Mouse (Mus musculus) embryonic facial prominence, embryonic 14.5 days (tissue): ENCODE results near the gene Med13. TPM values are rescaled to one million over a fixed set of nuclear protein-coding genes. Genes with fewer than 3 reads are reported as not detected.
A peak's percentile ranks its signal among the peaks of the same experiment; 100 is the strongest.

Source experiments
- ATAC-seq: fragments of 200-750 bp; cut with Nextera tagmentation; 2 replicates; pipeline ENCODE4 v1.8.0; 2017; ENCODE audit warnings: low read depth, moderate number of reproducible peaks, moderate TSS enrichment
- DNase-seq: peaks from one replicate; pipeline ENCODE4 v3.0.0-alpha.2; 2015; ENCODE audit warnings: low spot score
- H3K27ac ChIP-seq: fragments of 300-500 bp; sonication (generic); replicated peaks from 2 replicates; pipeline ENCODE4 v1.5.1; 2014; ENCODE audit warnings: low read depth, mild to moderate bottlenecking, low read length, moderate library complexity
- H3K27me3 ChIP-seq: fragments of 300-500 bp; sonication (generic); replicated peaks from 2 replicates; pipeline ENCODE4 v1.6.1; 2014; ENCODE audit warnings: low read length; ENCODE audit not compliant: control insufficient read depth, insufficient read depth
- H3K36me3 ChIP-seq: fragments of 300-500 bp; sonication (generic); 2 replicates; pipeline ENCODE4 v1.6.1; 2014; ENCODE audit warnings: low read length, mixed read lengths; ENCODE audit not compliant: control insufficient read depth, insufficient read depth
- H3K4me1 ChIP-seq: fragments of 300-500 bp; sonication (generic); 2 replicates; pipeline ENCODE4 v1.6.1; 2014; ENCODE audit warnings: antibody characterized with exemption, low read length; ENCODE audit not compliant: control insufficient read depth, insufficient read depth
- H3K4me2 ChIP-seq: fragments of 300-500 bp; sonication (generic); 2 replicates; pipeline ENCODE4 v1.6.1; 2014; ENCODE audit warnings: low read depth, mild to moderate bottlenecking, low read length, moderate library complexity, mixed read lengths
- H3K4me3 ChIP-seq: fragments of 300-500 bp; sonication (generic); 2 replicates; pipeline ENCODE4 v1.5.1; 2014; ENCODE audit warnings: low read depth, mild to moderate bottlenecking, low read length
- H3K9ac ChIP-seq: fragments of 300-500 bp; sonication (generic); 2 replicates; pipeline ENCODE4 v1.6.1; 2014; ENCODE audit warnings: low read depth, mild to moderate bottlenecking, low read length, moderate library complexity, mixed read lengths
- H3K9me3 ChIP-seq: fragments of 300-500 bp; sonication (generic); 2 replicates; pipeline ENCODE4 v1.6.1; 2016; ENCODE audit warnings: low read length; ENCODE audit not compliant: control insufficient read depth
- WGBS: fragments of 180-500 bp; shearing (Covaris S2); extraction: QIAGEN DNeasy Blood & Tissue Kit; methylation state at CpG from one replicate; pipeline ENCODE4 v1.1.7; 2014; 5-methylcytosine and 5-hydroxymethylcytosine counted together
- polyA plus RNA-seq: library from polyadenylated mRNA; unstranded; fragments of >200 nt; fragmentation: Nextera tagmentation; extraction: Ambion mirVana; gene quantifications from 2 replicates; pipeline ENCODE4 v1.2.1, GENCODE M21; 2014

The Med13 gene
- polyA plus RNA-seq, 1 experiment from 2014 or later: 14.1 TPM

DNA sequence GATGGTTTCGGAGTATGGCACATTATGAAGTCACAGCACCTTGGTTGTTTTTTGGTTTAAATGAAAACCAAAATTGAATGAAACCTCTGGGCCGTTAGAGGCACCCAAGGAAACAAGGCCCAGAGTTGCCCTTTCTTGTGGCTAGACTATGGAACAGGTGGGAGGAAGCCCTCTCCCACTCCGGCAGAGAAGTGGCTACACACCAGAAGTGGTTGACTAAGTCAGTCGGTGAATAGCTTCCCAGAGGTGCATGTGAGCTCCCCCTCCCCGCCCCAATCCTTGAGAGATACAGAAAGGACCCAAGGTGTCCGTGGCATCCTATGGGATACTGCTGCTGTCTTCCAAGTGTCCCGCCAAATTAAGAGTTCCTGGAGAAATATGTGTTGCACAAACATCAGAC lies 13.9 kb upstream of the Med13 start:
- DNase-seq: no peak
- no peaks in the 10 kb centered on the region for H3K27me3 ChIP-seq
- H3K4me3 ChIP-seq: no peak overlapping the region
- H3K4me1 ChIP-seq: no peaks in the 10 kb centered on the region
- WGBS: 69% methylated on average over 7 of the region's 7 CpGs
- ATAC-seq: no peak
- H3K4me2 ChIP-seq: no peak overlapping the region
- H3K27ac ChIP-seq: no peak overlapping the region
- H3K9ac ChIP-seq: no peak overlapping the region
- H3K36me3 ChIP-seq: no peaks in the 10 kb centered on the region
- H3K9me3 ChIP-seq: no peaks in the 10 kb centered on the region

DNA sequence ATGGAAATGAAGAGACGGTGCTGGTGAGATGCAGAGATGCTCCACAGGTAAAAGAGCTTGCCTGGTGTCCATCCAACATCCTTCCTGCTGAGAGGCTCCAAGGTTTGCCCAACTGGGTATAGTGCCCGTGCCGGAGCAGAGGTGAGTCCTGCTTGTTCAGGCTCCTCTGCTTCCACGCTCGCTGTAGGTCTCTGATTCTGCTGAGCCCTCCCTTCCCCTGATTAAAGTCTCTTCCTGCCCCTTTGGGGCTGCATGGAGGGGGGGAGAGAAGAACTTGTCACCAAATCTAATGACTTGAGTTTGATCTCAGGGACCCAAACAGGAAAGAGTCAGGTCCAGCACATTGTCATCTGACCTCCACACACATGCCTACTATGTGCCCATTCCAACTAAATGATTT lies 12.5 kb upstream of the Med13 start:
- H3K9ac ChIP-seq: no peak overlapping the region
- no peak overlapping the region for H3K4me3 ChIP-seq
- no peak overlapping the region for H3K4me2 ChIP-seq
- H3K27ac ChIP-seq: no peak overlapping the region
- no peaks in the 10 kb centered on the region for H3K4me1 ChIP-seq
- DNase-seq (no peak), ATAC-seq (no peak)
- no peaks in the 10 kb centered on the region for H3K9me3 ChIP-seq
- 82% methylated on average over 5 of the region's 5 CpGs for WGBS
- no peaks in the 10 kb centered on the region for H3K27me3 ChIP-seq
- no peaks in the 10 kb centered on the region for H3K36me3 ChIP-seq

DNA sequence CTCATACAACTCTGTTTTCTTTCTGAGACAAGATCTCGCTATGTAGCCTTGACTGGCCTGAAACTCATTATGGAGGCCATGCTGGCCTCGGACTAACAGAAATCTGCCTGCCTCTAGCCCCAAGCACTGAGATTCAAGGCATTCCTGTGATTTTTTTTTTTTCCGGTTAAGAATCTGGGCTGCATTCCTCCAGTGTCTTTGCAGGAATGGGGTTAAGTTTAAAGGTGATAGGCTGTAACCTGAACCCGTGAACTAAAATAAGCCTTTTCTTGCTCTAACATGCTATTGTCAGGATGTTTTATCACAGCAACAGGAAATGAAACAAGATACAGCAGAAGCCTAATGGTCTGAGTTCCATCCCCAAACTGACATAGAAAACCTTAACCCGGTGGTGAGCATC lies 11.6 kb upstream of the Med13 start:
- DNase-seq: no peak
- Histone ChIP-seq H3K27me3 (no peaks in the 10 kb centered on the region), H3K9ac (no peak overlapping the region), H3K4me1 (no peaks in the 10 kb centered on the region), H3K4me2 (no peak overlapping the region), H3K27ac (no peak overlapping the region), H3K9me3 (no peaks in the 10 kb centered on the region), H3K36me3 (no peaks in the 10 kb centered on the region), H3K4me3 (no peak overlapping the region)
- ATAC-seq: no peak
- WGBS: 21% methylated on average over 5 of the region's 5 CpGs

DNA sequence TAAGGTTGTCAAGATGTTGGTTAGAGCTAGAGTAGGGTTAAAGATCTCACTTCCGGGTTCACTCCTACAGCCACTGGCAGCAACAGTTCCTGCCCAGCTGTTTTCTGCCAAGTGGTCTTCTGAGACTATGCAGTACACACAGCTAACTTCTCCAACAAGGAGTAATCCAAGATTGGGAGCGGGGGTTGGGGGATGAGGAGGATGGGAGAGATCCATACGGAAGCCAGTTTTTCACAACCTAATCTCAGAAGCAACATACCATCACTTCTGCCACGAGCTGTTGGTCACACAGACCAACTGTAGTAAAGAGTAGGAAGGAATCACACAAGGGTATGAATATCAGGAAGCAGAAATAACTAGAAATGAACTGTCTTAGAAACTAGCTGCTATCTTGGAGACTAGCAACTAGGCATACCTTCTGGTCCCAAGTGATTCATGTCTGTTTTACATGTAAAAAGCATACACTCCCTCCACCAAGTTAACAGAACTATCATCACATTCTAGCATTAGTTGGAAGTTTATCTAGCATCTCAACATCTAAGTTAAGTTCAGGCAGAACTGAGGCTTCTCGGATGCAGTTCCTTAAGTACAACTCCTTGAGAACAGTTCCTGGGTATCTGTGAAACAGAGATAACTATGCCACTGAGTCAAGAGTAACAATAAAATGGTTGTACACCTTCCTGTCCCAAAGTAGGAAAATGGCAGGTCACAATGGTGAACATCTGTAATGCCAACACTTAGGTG lies 7.5 kb upstream of the Med13 start:
- H3K9ac ChIP-seq: no peak overlapping the region
- no peak for DNase-seq
- no peaks in the 10 kb centered on the region for H3K9me3 ChIP-seq
- 78% methylated on average over 5 of the region's 5 CpGs for WGBS
- no peaks in the 10 kb centered on the region for H3K27me3 ChIP-seq
- no peak overlapping the region for H3K4me2 ChIP-seq
- no peak for ATAC-seq
- H3K36me3 ChIP-seq: no peaks in the 10 kb centered on the region
- H3K27ac ChIP-seq: no peak overlapping the region
- H3K4me1 ChIP-seq: no peaks in the 10 kb centered on the region
- no peak overlapping the region for H3K4me3 ChIP-seq

DNA sequence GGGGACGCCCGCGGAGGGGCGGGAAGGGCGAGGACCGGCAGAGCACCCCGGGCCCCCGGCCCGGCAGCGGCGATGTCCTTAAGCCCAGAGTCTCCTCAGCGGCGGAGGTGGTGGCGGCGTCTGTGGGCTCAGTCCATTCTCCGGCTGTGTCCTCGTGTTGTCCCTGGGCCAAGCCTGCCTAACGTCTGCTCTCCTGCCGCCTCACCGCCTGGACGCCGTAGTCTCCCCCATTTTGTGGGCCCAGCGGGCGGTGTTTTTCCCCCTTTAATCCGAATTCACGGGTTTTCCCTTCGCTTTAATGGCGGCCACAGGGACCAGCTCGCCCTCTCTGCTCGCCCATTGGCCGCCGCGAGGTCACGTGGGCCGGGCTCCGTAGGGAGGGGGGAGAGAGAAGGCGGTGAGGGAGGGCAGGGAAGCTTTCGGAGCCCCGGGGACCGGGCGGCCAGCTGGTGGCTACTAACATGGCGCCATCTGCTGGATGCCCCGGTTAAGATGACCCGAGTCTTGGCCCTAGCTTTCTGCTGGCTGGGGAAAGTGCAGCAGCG lies 654 bp upstream of the Med13 start:
- peak overlapping the region; percentile 79 for H3K4me2 ChIP-seq
- under 1% methylated on average over 32 of the region's 45 CpGs for WGBS
- H3K4me1 ChIP-seq: peaks cover 18% of the 10 kb centered on the region
- peak overlapping the region; percentile 92 for H3K4me3 ChIP-seq
- no peaks in the 10 kb centered on the region for H3K27me3 ChIP-seq
- H3K9me3 ChIP-seq: no peaks in the 10 kb centered on the region
- H3K27ac ChIP-seq: peak overlapping the region; percentile 98
- DNase-seq (peak; percentile 98), ATAC-seq (peak; percentile 97)
- H3K9ac ChIP-seq: peak overlapping the region; percentile 96
- H3K36me3 ChIP-seq: peaks cover 18% of the 10 kb centered on the region

DNA sequence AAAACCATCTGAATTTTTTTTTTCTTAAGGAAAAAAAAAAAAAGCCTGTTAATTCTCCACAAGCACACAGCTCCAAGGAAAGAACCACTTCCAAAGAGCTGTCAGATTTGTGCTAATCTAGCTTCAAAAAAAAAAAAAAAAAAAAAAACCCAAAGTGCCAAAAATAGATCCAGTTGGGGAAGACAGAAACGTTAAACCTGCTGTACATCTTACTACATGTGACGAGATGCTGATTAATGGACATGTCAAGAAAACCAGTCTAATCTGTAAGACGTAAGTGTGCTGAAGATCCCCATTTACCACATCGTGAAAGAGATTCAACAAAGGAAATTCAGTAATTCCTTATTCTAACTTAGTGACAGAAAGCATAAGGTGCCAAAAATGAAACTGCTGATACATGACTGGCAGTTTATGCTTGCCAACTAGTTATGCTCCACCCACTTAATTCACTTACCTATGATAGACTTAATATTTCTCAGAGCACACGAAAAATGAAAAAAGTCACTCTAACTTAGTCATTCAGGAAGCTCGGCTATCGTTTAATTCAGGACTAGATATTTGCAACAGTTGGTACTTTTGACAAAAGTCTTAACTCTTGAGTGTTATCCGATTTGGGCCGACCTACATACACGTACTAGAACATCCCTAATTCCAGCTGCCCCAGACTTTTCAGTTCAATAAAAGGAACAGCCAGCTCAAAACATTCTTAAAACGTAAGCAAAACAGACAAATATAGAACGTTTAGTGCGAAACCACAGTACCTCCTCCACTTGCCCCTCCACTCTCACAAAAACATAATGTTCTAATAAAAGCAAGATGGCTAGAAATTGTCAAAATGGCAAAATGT lies 1.2 kb downstream of the Med13 start:
- Histone ChIP-seq H3K4me3 (peak overlapping the region; percentile 92), H3K36me3 (peaks cover 26% of the 10 kb centered on the region), H3K27me3 (no peaks in the 10 kb centered on the region), H3K9me3 (no peaks in the 10 kb centered on the region), H3K27ac (peak overlapping the region; percentile 98), H3K9ac (peak overlapping the region; percentile 96), H3K4me2 (peak overlapping the region; percentile 79), H3K4me1 (peaks cover 19% of the 10 kb centered on the region)
- ATAC-seq: no peak
- peak; percentile 24 for DNase-seq
- WGBS: 4% methylated on average over 13 of the region's 13 CpGs

DNA sequence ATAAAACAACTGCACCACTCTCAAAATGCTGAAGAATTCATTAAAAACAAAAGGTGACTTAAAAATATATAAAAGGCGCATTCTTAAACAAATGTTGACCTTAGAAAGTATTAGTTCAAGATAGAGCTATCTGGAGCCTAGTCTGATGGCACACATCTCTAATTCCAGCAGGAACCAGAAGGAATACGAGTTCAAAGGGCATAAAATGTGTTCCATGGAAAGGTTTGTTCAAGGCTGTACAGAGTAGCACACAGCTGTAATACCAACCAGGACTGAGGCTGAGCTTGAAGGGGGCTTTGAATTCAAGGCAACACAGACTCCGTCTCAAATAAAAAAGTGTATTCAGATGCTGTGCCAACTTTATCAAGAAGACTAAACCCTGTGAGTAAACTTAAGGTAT lies 3.8 kb downstream of the Med13 start:
- no peak overlapping the region for H3K4me2 ChIP-seq
- DNase-seq (no peak), ATAC-seq (no peak)
- H3K36me3 ChIP-seq: peaks cover 26% of the 10 kb centered on the region
- H3K4me3 ChIP-seq: no peak overlapping the region
- WGBS: 64% methylated on average over 3 of the region's 3 CpGs
- peaks cover 19% of the 10 kb centered on the region for H3K4me1 ChIP-seq
- no peak overlapping the region for H3K9ac ChIP-seq
- H3K27me3 ChIP-seq: no peaks in the 10 kb centered on the region
- H3K27ac ChIP-seq: no peak overlapping the region
- no peaks in the 10 kb centered on the region for H3K9me3 ChIP-seq

DNA sequence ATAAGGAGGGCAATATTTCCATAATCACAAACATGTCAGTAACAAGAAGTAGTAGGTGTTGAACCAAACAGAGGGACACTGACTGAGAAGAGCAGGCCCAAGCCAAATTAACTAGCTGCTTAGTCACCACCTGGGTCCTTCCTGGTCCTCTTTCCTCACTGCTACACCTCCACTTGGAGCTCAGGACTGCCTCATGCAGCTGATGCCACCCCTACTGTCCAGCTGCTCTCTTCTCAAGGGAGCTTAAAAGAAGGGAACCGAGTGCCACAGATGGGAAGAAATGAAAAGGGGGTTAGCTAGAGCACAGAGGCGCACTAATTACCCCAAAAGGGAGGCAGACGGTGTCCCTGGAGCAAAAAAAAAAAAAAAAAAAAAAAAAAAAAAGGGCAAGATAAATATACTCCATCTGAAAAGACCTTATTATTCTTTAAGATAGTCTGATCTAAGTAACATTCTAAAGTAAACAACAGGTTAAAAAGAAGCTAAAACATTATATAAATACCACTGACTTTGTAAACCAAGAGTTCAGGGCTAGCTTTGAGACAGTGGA lies 5.6 kb downstream of the Med13 start:
- ATAC-seq (0 out of 2 replicates have a peak, but pooled peaks have one; percentile 47), DNase-seq (peak; percentile 14)
- no peaks in the 10 kb centered on the region for H3K9me3 ChIP-seq
- peaks cover 26% of the 10 kb centered on the region for H3K36me3 ChIP-seq
- H3K4me1 ChIP-seq: peaks cover 22% of the 10 kb centered on the region
- H3K27me3 ChIP-seq: no peaks in the 10 kb centered on the region
- WGBS: 46% methylated on average over 3 of the region's 3 CpGs
- H3K9ac ChIP-seq: no peak overlapping the region
- H3K4me3 ChIP-seq: no peak overlapping the region
- H3K4me2 ChIP-seq: no peak overlapping the region
- H3K27ac ChIP-seq: no peak overlapping the region
